Mouse (Mus musculus) midbrain, postnatal 0 days (tissue): ENCODE results near the gene Cacna2d1. TPM values are rescaled to one million over a fixed set of nuclear protein-coding genes. Genes with fewer than 3 reads are reported as not detected.
A peak's percentile ranks its signal among the peaks of the same experiment; 100 is the strongest.

Source experiments
- ATAC-seq: fragments of 200-750 bp; cut with Nextera tagmentation; 2 replicates; pipeline ENCODE4 v1.8.0; 2017; ENCODE audit warnings: moderate number of reproducible peaks, mild to moderate bottlenecking, moderate TSS enrichment, moderate library complexity; ENCODE audit not compliant: low FRiP score
- DNase-seq: peaks from one replicate; pipeline ENCODE4 v3.0.0-alpha.2; 2015; ENCODE audit warnings: low spot score
- H3K27ac ChIP-seq: fragments of 300-500 bp; sonication (generic); 2 replicates; pipeline ENCODE4 v1.5.1; 2014; ENCODE audit warnings: low read depth, mild to moderate bottlenecking, low read length, mixed read lengths
- H3K27me3 ChIP-seq: fragments of 300-500 bp; sonication (generic); 2 replicates; pipeline ENCODE4 v1.6.1; 2014; ENCODE audit warnings: low read length, control low read depth, mixed read lengths; ENCODE audit not compliant: insufficient read depth
- H3K36me3 ChIP-seq: fragments of 300-500 bp; sonication (generic); 2 replicates; pipeline ENCODE4 v1.6.1; 2014; ENCODE audit warnings: low read length, control low read depth, mixed read lengths; ENCODE audit not compliant: insufficient read depth
- H3K4me1 ChIP-seq: fragments of 300-500 bp; sonication (generic); 2 replicates; pipeline ENCODE4 v1.6.1; 2014; ENCODE audit warnings: mild to moderate bottlenecking, control low read depth, antibody characterized with exemption, low read length, mixed read lengths; ENCODE audit not compliant: insufficient read depth
- H3K4me2 ChIP-seq: fragments of 300-500 bp; sonication (generic); 2 replicates; pipeline ENCODE4 v1.6.1; 2014; ENCODE audit warnings: low read depth, mild to moderate bottlenecking, low read length, mixed read lengths; ENCODE audit not compliant: poor library complexity, severe bottlenecking
- H3K4me3 ChIP-seq: fragments of 300-500 bp; sonication (generic); 2 replicates; pipeline ENCODE4 v1.5.1; 2014; ENCODE audit warnings: low read depth, mild to moderate bottlenecking, low read length, moderate library complexity
- H3K9ac ChIP-seq: fragments of 300-500 bp; sonication (generic); replicated peaks from 2 replicates; pipeline ENCODE4 v1.6.1; 2014; ENCODE audit warnings: mild to moderate bottlenecking, low read length, moderate library complexity, mixed read lengths; ENCODE audit not compliant: poor library complexity, severe bottlenecking
- H3K9me3 ChIP-seq: fragments of 300-500 bp; sonication (generic); 2 replicates; pipeline ENCODE4 v1.6.1; 2016; ENCODE audit warnings: low read length, control low read depth
- CTCF ChIP-seq: IDR thresholded peaks from 2 replicates; pipeline ENCODE4 v1.5.1; 2016; ENCODE audit warnings: antibody characterized with exemption, mild to moderate bottlenecking
- WGBS: fragments of 180-500 bp; shearing (Covaris S2); extraction: QIAGEN DNeasy Blood & Tissue Kit; methylation state at CpG from one replicate; pipeline ENCODE4 v1.1.7; 2014; 5-methylcytosine and 5-hydroxymethylcytosine counted together
- polyA plus RNA-seq: library from polyadenylated mRNA; unstranded; fragments of >200 nt; fragmentation: Nextera tagmentation; extraction: Ambion mirVana; gene quantifications from 2 replicates; pipeline ENCODE4 v1.2.1, GENCODE M21; 2015
- total RNA-seq: library from RNA; depleted of rRNA; stranded (reverse); fragments of >200 nt; gene quantifications from 2 replicates; pipeline ENCODE4 v1.2.3, GENCODE M21; 2014

Cacna2d1 gene
- total and polyA plus RNA-seq, 2 experiments from 2014 or later: 43.3 to 77.8 TPM

DNA sequence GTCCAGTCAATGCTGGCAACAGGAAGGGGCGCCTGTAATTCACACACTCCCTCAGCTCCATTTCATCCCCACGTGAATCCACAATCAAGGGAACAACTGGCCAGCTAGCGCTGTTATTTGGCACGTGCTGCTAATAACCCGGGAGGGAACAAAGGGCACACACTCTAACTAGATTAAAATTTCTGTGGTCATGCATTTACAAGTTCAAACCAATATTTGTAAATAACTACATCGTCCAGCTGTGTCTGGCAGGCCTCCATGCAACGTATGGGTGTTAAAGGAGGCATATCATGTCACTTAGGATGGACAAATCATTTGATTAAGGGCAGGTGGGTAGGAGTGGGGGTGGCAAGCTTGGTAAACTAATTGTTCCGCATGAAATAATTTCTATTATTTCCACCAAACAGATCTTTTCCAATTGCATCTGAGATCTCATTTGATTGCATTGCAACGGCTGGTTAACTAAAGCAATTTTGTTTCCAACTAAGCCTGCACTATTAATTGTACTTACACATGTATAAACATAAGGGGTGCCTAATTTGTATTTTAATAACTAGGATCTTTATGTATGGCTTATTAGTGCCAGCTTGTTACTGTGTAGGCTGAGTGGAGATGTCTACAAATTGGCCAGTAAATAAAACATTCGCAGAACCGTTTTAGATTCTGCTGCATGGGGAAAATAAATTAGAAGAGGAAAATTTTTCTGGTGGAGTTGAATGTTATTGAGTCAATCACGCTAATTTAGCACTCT, 231.8 kb downstream of the Cacna2d1 start:
- TF ChIP-seq CTCF: no peak
- no peaks in the 10 kb centered on the region for H3K4me1 ChIP-seq
- H3K27ac ChIP-seq: no peak overlapping the region
- no peak overlapping the region for H3K4me2 ChIP-seq
- no peaks in the 10 kb centered on the region for H3K9me3 ChIP-seq
- whole genome bisulfite sequencing: 44% methylated on average over 12 of the region's 12 CpGs
- H3K36me3 ChIP-seq: no peaks in the 10 kb centered on the region
- H3K9ac ChIP-seq: no peak overlapping the region
- ATAC-seq (no peak), DNase-seq (peak; percentile 31)
- no peak overlapping the region for H3K4me3 ChIP-seq
- H3K27me3 ChIP-seq: no peaks in the 10 kb centered on the region

DNA sequence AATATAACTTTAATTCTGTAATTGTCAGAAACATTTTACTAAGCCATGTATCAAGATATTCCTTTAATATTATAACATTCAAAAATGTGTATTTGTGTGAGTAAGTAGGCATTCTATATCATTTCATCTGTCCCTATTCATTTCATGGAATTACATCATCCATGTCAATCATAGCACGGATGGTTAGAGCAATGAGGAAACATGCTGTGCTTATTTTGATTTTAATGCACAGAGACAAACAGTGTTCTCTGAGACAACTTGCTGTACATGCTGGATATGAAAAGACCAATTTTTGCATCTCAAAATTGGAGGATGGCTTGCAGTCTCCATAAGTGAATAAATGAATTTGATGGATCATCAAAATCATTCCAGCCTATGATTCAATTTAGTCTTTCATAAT, 232.4 kb downstream of the Cacna2d1 start:
- no peak for TF ChIP-seq CTCF
- Histone ChIP-seq H3K4me3 (no peak overlapping the region), H3K9me3 (no peaks in the 10 kb centered on the region), H3K27ac (no peak overlapping the region), H3K4me1 (no peaks in the 10 kb centered on the region), H3K4me2 (no peak overlapping the region), H3K36me3 (no peaks in the 10 kb centered on the region), H3K27me3 (no peaks in the 10 kb centered on the region), H3K9ac (no peak overlapping the region)
- no peak for ATAC-seq
- 53% methylated on average over 1 of the region's 1 CpGs for WGBS
- DNase-seq: peak; percentile 45

DNA sequence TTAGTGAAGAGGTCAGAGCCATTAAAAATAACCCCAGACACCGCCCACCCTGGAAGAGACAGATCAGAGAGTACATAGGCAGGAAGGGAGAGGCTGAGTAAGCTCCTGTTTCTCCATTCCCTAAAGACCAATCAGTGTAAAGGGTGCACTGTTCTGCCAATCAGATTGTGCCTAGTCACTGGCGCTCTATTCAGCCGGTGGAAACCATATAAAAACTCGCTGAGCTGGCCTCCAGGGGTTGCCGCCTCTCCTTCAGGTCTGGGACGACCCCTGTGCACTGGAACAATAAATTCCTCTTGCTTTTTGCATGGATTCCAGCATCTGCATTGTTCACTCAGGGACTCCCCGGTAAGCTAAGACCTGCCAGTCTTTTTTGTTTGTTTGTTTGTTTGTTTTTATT, 246.6 kb downstream of the Cacna2d1 start:
- no peak overlapping the region for H3K9ac ChIP-seq
- ATAC-seq (no peak), DNase-seq (no peak)
- no peaks in the 10 kb centered on the region for H3K27me3 ChIP-seq
- no peaks in the 10 kb centered on the region for H3K9me3 ChIP-seq
- H3K36me3 ChIP-seq: no peaks in the 10 kb centered on the region
- H3K4me2 ChIP-seq: no peak overlapping the region
- H3K27ac ChIP-seq: no peak overlapping the region
- H3K4me3 ChIP-seq: no peak overlapping the region
- H3K4me1 ChIP-seq: no peaks in the 10 kb centered on the region
- WGBS: 84% methylated on average over 7 of the region's 7 CpGs
- no peak for TF ChIP-seq CTCF

DNA sequence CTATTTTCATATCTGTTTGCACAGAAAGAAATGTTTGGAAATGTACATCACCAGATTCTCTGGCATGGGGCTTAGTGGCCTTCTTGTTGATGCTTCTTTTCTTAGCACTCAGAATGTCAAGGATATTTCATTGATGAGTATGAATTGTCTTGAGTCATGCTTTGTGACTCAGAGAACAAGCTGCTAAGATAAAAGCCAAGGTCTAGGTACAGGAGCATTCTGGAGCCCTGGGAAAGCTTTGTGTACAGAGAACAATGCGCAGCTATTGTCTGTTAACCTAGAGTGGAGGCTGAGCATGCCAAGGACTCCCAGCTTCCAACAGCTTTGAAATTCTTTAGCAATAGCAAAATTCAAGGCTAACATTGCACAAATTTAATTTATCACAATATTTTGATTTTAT, 249.6 kb downstream of the Cacna2d1 start:
- WGBS: 83% methylated on average over 1 of the region's 1 CpGs
- H3K27ac ChIP-seq: peak overlapping the region; percentile 18; the same call in 1 of the 2 replicates
- ATAC-seq (no peak), DNase-seq (no peak)
- H3K4me2 ChIP-seq: no peak overlapping the region
- no peaks in the 10 kb centered on the region for H3K9me3 ChIP-seq
- TF ChIP-seq CTCF: no peak
- no peak overlapping the region for H3K4me3 ChIP-seq
- H3K4me1 ChIP-seq: no peaks in the 10 kb centered on the region
- no peaks in the 10 kb centered on the region for H3K36me3 ChIP-seq
- H3K9ac ChIP-seq: no peak overlapping the region
- H3K27me3 ChIP-seq: no peaks in the 10 kb centered on the region

DNA sequence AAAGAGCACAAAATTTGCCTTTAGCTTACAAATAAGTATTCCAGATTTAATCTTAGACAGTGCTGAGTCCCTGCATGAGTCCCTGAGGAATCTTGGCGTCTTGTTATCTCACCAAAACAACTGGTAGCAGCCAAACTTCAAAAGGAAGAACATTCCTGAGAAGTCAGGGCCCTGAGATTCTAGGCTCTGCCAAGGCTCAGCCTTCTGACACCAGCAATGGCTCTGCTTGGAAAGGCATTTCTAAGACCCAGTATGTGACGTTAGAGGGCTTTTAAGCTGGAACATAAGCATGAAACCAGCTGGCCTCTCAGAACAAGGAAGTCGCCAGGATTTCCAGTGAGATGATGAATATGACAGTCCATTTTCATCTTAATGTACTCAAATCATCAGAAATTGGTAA, 253.4 kb downstream of the Cacna2d1 start:
- Histone ChIP-seq H3K9me3 (no peaks in the 10 kb centered on the region), H3K9ac (no peak overlapping the region), H3K4me2 (no peak overlapping the region), H3K36me3 (no peaks in the 10 kb centered on the region), H3K4me1 (no peaks in the 10 kb centered on the region), H3K4me3 (no peak overlapping the region), H3K27ac (no peak overlapping the region), H3K27me3 (no peaks in the 10 kb centered on the region)
- 45% methylated on average over 3 of the region's 3 CpGs for WGBS
- no peak for ATAC-seq
- no peak for DNase-seq
- no peak for TF ChIP-seq CTCF

DNA sequence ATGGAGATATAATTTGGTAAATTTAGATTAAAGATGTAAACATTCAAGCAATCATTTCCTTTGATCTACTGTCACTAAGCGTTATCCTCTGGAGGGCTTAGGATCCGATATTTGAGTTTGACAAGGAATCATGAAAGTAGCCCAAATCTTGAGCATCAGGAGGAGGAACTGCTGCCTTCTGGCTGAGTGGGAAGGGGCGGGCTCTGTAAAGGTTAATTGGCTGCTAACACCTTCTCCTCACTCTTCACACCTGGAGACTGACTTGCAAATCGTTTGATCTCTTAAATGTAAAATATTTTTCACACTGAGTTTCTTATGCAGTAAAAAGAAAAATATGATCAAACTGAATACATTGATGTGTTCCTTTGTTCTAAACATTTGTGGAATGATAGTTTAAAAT, 255.4 kb downstream of the Cacna2d1 start:
- Histone ChIP-seq H3K4me3 (no peak overlapping the region), H3K9ac (no peak overlapping the region), H3K9me3 (no peaks in the 10 kb centered on the region), H3K36me3 (no peaks in the 10 kb centered on the region), H3K4me2 (no peak overlapping the region), H3K27me3 (no peaks in the 10 kb centered on the region), H3K4me1 (no peaks in the 10 kb centered on the region), H3K27ac (no peak overlapping the region)
- DNase-seq (no peak), ATAC-seq (no peak)
- no peak for TF ChIP-seq CTCF
- WGBS: 60% methylated on average over 4 of the region's 4 CpGs
